Mouse (Mus musculus) megakaryocyte-erythroid progenitor cell, adult 5-6 weeks (primary cell): ENCODE results near the gene Snx29. TPM values are rescaled to one million over a fixed set of nuclear protein-coding genes. Genes with fewer than 3 reads are reported as not detected.
"Not testable (repeated sequence)": the region's sequence is repeated elsewhere in the genome, so short reads cannot be mapped to it uniquely, and the experiment has no call there.

ENCODE experiments used
- ATAC-seq: replicated peaks from 2 replicates; pipeline ENCODE4 v1.8.0; 2016; ENCODE audit warnings: mild to moderate bottlenecking, inconsistent platforms; ENCODE audit not compliant: severe bottlenecking, poor library complexity, low FRiP score, low TSS enrichment
- total RNA-seq, 2 experiments: library from RNA; stranded (forward) in 1 of 2; stranded (reverse) in 1 of 2; fragments of 200-1000, 215-1000 nt in 1 of 2; fragments of >200 nt in 1 of 2; fragmentation: Nextera tagmentation in 1 of 2; gene quantifications; 2 replicates each; pipeline ENCODE4 v1.2.3; 2014 to 2017

Snx29 gene
- total RNA-seq, 2 experiments from 2014 or later = 6.1 to 9.3 TPM

- ATAC-seq = no peak
Measured at GRCm38 (mm10) chr16:11433779-11434178, 111.1 kb downstream of the Snx29 start.

GRCm38 (mm10) chr16:11437641-11438040 is 114.9 kb downstream of the Snx29 start:
- ATAC-seq = no peak

- ATAC-seq = no peak
Measured at GRCm38 (mm10) chr16:11439417-11439816, 116.7 kb downstream of the Snx29 start.

GRCm38 (mm10) chr16:11441616-11442015 is 118.9 kb downstream of the Snx29 start:
- 0 out of 2 replicates have a peak, but pooled peaks have one; percentile 57 for ATAC-seq

- ATAC-seq = no peak
Measured at GRCm38 (mm10) chr16:11442534-11442933, 119.8 kb downstream of the Snx29 start.

GRCm38 (mm10) chr16:11444626-11445025 is 121.9 kb downstream of the Snx29 start:
- ATAC-seq = no peak

- no peak for ATAC-seq
Measured at GRCm38 (mm10) chr16:11446977-11447376, 124.3 kb downstream of the Snx29 start.

- no peak for ATAC-seq
Measured at GRCm38 (mm10) chr16:11447905-11448304, 125.2 kb downstream of the Snx29 start.

GRCm38 (mm10) chr16:11448696-11449095 is 126.0 kb downstream of the Snx29 start:
- not testable (repeated sequence) for ATAC-seq

GRCm38 (mm10) chr16:11449344-11449743 is 126.6 kb downstream of the Snx29 start:
- ATAC-seq = no peak

- ATAC-seq = no peak
Measured at GRCm38 (mm10) chr16:11450626-11451025, 127.9 kb downstream of the Snx29 start.

- no peak for ATAC-seq
Measured at GRCm38 (mm10) chr16:11454871-11455270, 132.2 kb downstream of the Snx29 start.

GRCm38 (mm10) chr16:11455545-11456140 is 132.9 kb downstream of the Snx29 start:
- peak; percentile 37; the same call in 1 of the 2 replicates for ATAC-seq

- ATAC-seq = peak; percentile 69
Measured at GRCm38 (mm10) chr16:11456141-11456645, 133.5 kb downstream of the Snx29 start.

GRCm38 (mm10) chr16:11457136-11457535 is 134.4 kb downstream of the Snx29 start:
- no peak for ATAC-seq

- no peak for ATAC-seq
Measured at GRCm38 (mm10) chr16:11457609-11458350, 135.1 kb downstream of the Snx29 start.

- no peak for ATAC-seq
Measured at GRCm38 (mm10) chr16:11460210-11460609, 137.5 kb downstream of the Snx29 start.

- peak; percentile 82 for ATAC-seq
Measured at GRCm38 (mm10) chr16:11461612-11462011, 138.9 kb downstream of the Snx29 start.

GRCm38 (mm10) chr16:11468533-11469179 is 145.9 kb downstream of the Snx29 start:
- ATAC-seq = peak; percentile 45

GRCm38 (mm10) chr16:11469491-11469890 is 146.8 kb downstream of the Snx29 start:
- ATAC-seq = no peak
